Mouse (Mus musculus) T-helper 2 cell (primary cell): ENCODE measurements around the gene Runx2.

Experiments used
- in situ Hi-C: fragments of 300-600 bp; cut with MboI, MseI; formaldehyde crosslinking; loops from one replicate; pipeline ENCODE4 v1.15.1; 2025; ENCODE audit warnings: high pct_unique_total_duplicates

Gene Runx2

DNA sequence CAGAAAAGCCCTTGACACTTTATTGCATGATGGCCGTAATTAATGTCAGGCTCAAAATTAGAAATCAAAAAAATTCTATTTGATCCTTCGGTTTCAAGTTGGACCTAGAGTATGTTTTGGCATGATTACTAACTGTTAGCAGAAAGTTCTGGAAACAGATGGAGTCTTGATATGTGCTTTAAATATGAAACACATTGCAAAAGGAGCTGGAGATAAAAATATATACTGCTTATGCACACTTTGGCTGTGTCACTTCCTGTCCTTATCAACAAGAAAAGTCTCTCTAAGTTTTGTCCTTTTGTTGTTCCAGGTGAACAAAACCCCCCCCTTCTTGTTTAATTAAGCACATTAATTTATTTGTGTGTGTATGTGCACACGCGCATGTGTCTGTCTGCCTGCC lies 183.0 kb downstream of the Runx2 start:
- in situ Hi-C loops, result no loop called here

DNA sequence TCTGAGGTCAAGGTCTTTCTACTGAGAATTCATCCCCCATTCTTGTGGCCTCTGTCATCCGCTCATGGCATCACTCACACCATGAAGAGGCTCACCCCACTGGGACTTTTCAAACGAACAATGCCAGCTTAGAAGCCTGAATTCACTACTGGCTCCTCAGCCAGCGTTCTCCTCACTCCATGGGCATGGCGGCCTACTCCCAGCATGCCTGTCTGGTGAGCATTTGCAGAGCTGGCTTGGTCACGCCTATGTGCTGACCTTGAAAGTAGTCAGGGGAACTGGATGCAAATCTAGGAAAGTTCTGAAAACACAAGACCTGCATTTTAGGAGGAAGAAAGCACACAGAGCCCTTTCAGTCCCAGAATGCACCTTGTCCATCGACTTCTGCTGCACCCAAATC lies 187.3 kb downstream of the Runx2 start:
- in situ Hi-C loops, result no loop called here

DNA sequence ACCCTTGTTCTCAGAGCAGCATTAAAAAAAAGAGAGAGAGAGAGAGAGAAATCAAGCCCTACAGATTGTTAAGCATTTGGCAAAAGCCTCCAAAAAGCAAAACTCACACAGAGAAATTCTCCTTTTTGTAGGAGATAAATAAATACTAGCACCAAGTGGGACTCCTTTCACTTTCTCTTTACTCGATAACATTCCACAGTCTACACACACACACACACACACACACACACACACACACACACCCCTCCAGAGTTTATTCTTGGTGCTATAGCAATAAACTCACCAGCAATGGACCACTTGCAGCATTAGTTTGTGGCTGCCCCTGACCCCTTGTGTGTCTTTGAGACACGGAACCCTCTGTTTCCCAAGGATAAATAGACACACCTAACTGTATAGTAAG lies 190.9 kb downstream of the Runx2 start:
- in situ Hi-C loops, result no loop called here

- in situ Hi-C loops, result no loop called here
Measured at GRCm38 (mm10) chr17:44623271-44623670, 191.3 kb downstream of the Runx2 start.

DNA sequence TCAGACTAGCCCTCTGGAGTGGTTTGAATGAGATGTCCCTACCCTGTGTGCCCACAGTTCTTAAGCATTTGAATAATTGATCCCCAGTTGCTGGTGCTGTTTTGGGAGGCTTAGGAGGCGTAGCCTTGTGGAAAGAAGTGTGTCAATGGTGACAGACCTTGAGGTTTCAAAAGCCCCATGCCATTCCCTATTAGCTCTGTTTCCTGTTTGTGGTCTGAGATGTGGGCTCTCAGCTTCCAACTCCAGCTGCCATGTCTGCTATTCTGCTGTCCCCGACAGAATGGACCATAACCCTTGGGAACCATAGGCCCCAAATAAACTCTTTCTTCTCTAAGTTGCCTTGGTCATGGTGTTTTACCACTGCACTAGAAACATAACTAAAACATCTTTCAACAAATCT lies 194.1 kb downstream of the Runx2 start:
- in situ Hi-C loops, result no loop called here

GRCm38 (mm10) chr17:44618691-44619090 lies 195.9 kb downstream of the Runx2 start:
- in situ Hi-C loops, result loop anchor here (5.0 kb wide), 1 partner anchor 44 kb away; no protein-coding TSS in a partner anchor

DNA sequence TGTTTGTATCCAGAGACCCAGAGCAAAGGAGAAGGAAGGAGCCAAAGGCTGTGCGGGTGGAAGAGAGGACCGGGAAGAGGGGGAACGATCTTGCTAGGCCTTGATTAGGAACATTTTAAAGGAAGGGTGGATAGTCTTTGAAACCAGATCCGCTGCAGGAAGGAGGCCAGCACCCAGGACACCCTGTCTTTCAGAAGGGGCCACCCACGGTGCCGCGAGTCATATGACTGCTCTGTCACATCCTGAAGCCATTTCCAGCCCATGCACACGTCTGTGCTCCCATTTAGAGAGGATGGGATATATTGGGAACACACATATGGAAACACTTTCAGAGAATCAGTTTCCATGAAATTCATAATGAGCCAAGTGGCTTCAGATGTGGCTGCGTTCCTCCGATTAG lies 196.4 kb downstream of the Runx2 start:
- in situ Hi-C loops, result loop anchor here (5.0 kb wide), 1 partner anchor 44 kb away; no protein-coding TSS in a partner anchor

GRCm38 (mm10) chr17:44617741-44618140 lies 196.9 kb downstream of the Runx2 start:
- in situ Hi-C loops, result loop anchor here (5.0 kb wide), 1 partner anchor 45 kb away; no protein-coding TSS in a partner anchor

DNA sequence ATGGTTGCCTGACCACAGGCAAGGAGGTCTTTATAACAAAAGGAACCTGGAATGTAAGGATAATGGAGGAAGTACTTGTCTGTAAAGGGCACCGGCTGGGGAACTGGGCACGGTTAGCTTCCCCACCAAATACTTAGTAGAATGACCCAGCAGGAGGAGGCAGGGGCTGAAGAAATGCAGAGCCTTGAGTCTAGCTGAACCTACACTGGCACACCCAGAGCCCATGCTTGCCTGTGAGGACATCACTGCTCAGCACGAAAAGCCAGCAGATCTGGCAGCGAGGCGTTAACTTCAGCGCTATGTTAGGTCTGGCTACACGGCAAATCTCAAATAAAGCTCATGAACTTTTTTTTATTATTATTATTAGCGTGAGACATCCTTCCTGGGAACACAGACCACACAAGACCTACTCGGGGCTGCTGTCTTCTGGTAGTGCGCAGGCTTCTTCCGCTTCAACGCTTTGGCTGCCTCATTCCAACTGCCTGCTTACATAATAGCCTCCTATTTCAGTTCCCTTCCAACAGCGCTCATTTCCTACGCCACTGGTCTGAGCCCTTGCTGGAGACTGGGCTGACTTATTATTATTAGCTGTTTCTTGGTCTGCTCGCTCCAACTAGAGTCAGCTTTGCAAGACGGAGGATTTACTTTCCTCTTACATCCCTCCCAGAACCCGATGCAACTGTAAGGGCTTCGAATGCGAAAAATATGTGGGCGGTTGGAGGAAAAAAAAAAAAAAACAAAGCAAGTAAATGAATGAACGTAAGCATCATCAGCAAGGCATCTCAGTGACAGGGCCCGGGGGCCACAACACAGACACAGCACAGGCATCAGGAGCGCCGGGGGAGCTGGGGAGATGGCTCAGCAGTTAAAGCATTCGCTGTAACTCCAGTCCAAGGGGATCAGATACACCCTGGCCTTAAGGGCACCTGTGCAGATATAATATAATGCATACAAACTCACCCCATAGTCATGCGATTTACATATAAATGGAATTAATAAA lies 200.6 kb downstream of the Runx2 start:
- in situ Hi-C loops, result no loop called here

- in situ Hi-C loops, result no loop called here
Measured at GRCm38 (mm10) chr17:44612641-44613040, 202.0 kb downstream of the Runx2 start.

DNA sequence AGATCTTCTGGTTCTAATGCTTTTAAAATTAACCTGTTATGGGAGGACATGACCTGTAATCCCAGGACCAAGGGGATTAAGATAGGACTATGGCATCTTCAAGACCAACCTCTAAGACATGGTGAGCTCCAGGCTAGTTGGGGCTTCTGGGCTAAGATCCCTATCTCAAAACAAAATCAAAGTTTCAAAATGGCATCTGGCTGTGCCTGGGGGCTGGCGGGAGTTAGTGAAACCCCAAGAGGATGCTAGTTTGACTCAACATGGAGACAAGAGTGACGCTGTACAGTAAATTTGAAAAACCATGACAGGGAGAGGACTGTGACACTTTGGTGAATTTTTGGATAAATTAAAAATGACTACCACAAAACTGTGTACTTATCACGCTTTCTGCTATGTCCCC lies 202.6 kb downstream of the Runx2 start:
- in situ Hi-C loops, result no loop called here

DNA sequence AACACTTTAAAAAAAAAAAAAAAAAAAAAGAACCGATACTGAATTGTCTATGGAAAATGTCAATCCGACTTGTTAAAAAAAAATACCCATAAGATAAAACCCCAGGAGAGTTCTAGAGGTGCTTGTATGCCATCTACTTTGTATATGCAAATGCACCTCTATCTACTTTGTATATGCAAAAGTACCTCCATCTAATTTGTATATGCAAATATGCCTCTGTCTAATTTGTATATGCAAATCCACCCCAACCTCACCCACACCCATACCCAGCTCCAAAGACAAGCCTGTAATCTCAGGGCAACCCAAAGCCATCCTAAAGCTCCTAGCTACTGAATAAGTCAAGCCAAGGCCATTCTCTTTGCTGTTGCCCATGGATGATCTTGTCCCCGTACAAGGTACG lies 203.1 kb downstream of the Runx2 start:
- in situ Hi-C loops, result no loop called here

- in situ Hi-C loops, result no loop called here
Measured at GRCm38 (mm10) chr17:44610828-44611227, 203.8 kb downstream of the Runx2 start.

DNA sequence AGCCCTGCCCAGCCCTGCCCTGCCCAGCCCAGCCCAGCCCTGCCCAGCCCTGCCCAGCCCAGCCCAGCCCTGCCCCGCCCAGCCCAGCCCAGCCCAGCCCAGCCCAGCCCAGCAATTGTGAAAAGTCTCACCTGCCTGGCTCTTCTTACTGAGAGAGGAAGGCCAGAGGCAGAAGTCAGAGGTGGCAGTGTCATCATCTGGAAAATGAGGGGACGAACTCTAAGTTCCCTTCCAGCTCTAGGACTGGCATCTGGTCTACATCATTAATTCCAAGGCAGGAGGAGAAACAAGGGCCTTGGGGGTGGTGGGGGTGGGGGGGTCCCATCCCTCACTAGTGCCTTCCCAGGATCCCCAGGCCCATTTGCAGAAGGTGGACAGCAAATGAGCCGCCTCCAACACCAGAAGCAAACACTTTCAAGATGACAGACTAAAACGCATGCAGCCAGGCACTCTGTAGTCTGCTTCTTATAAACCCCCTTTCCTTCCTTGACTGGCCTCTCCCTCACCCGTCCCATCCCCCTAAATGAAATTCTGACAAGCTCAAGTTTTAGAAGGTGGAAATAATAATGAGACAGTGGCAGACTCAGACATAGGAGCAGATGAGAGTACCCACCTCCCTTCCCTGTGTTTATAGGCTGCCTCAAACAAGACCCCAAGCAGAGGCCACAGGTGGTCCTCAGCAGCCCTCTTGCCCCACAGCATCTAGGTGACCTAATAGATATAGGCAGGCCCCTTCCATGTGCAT lies 204.5 kb downstream of the Runx2 start:
- in situ Hi-C loops, result no loop called here

GRCm38 (mm10) chr17:44609356-44609755 lies 205.2 kb downstream of the Runx2 start:
- in situ Hi-C loops, result no loop called here

DNA sequence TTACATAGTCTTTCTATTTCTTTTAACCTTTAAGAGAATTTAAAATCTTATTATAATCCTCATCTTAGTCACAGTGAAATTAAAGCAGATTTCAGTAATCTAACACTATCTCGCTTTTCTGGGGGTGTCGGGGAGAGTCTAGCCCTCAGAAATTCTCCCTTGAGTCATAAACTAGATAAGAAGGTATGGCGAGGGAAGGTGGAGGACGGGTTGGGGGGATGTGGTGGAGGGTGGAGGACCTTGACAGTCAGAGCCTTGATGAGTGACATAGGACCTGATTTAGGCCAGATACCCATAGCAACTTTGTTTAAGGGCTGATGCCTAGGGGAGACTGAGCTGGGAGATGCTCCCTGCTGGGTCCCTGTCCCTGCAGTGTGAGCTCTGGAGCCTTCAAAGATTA lies 205.7 kb downstream of the Runx2 start:
- in situ Hi-C loops, result no loop called here

GRCm38 (mm10) chr17:44607383-44607782 lies 207.2 kb downstream of the Runx2 start:
- in situ Hi-C loops, result no loop called here

DNA sequence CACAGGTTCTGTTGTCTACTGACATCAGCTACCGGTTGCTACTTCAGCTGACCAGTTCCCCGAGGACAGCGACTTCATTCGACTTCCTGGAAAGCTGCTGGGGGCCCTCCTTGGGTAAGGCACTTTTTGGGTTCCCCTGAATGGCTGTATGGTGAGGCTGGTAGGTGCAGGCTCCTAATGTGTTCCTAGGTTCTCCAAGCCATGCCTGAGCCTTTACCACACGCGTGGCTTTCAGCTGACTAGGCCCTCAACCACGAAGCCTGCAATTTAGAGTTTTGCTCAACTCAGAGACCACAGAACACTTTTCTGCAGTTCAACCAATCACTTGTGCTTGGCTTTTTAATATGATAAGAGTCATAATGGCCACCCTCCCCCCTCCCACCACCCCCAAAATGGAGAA lies 208.4 kb downstream of the Runx2 start:
- in situ Hi-C loops, result no loop called here

DNA sequence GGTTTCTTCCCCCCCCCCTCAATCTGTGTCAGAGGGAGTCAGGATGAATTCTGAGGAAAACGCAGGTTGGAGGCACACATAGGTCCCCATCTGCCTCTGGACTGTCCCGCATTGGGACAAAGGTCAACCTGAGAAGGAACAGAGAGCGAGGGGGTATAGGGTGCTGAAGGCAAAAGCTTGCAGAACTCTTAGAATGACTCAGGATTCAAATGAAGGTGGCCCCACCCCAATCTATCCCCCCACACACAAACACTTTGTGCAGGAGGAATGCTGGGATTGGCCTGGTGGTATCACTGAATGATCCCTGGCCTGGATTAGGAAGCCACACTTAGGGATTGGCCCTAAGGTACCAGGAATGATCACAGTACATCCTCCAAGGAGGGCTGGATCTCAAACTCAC lies 208.8 kb downstream of the Runx2 start:
- in situ Hi-C loops, result no loop called here

DNA sequence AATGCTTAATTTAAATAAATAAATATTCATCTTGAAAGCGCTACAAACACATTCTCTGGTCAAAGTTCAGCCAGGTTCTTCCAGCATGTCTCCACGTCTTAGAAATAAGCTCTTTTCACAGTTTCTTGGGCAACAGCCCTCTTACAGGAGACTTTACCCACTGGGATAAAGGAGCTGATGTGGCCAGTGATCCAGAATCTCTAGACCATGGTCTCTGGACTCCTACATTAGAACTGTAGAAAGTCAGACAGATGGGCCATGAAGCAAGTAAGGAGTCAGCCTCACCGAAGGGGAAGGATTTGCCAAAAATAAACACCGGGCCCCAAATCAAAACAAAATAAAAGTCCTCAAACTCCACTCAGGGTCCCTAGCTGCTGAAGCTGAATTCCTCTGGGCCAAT lies 211.4 kb downstream of the Runx2 start:
- in situ Hi-C loops, result no loop called here

- in situ Hi-C loops, result no loop called here
Measured at GRCm38 (mm10) chr17:44601317-44602021, 213.1 kb downstream of the Runx2 start.

DNA sequence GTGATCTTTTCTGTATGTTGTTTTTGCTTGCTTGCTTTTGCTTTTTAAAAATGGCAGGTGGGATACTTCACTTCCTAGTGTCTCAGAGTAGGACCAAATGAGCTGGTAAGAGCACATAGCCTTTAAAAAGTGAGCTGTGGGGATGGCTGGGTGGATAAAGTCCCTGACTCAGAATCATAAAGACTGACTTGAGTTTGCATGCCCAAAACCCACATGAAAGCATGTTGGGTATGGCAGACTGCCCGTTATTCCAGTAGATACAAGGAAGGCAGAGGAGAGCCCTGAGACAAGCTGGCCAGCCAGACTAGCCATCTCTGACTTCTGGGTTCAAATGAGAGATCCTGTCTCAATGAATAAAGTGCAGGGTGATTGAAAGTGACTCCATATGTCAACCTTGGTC lies 214.7 kb downstream of the Runx2 start:
- in situ Hi-C loops, result no loop called here
